Mouse (Mus musculus) liver, embryonic 16.5 days (tissue): ENCODE measurements around the gene Prkca. TPM values are rescaled to one million over a fixed set of nuclear protein-coding genes. Genes with fewer than 3 reads are reported as not detected.

ENCODE experiments used
- ATAC-seq: fragments of 200-750 bp; cut with Nextera tagmentation; 2 replicates; pipeline ENCODE4 v1.8.0; 2017; ENCODE audit warnings: low read depth, mild to moderate bottlenecking, moderate number of reproducible peaks, moderate library complexity
- H3K27ac ChIP-seq: fragments of 300-500 bp; sonication (generic); 2 replicates; pipeline ENCODE4 v1.5.1; 2014; ENCODE audit warnings: mild to moderate bottlenecking, low read length
- H3K27me3 ChIP-seq: fragments of 300-500 bp; sonication (generic); 2 replicates; pipeline ENCODE4 v1.6.1; 2014; ENCODE audit warnings: low read depth, low read length, mixed read lengths; ENCODE audit not compliant: control insufficient read depth, insufficient read depth
- H3K36me3 ChIP-seq: fragments of 300-500 bp; sonication (generic); 2 replicates; pipeline ENCODE4 v1.6.1; 2014; ENCODE audit warnings: mild to moderate bottlenecking; ENCODE audit not compliant: control insufficient read depth, insufficient read depth
- H3K4me1 ChIP-seq: fragments of 300-500 bp; sonication (generic); 2 replicates; pipeline ENCODE4 v1.6.1; 2014; ENCODE audit warnings: low read depth, low read length, mixed read lengths; ENCODE audit not compliant: control insufficient read depth
- H3K4me2 ChIP-seq: fragments of 300-500 bp; sonication (generic); 2 replicates; pipeline ENCODE4 v1.6.1; 2014; ENCODE audit warnings: low read depth, low read length, mixed read lengths
- H3K4me3 ChIP-seq: fragments of 300-500 bp; sonication (generic); 2 replicates; pipeline ENCODE4 v1.5.1; 2014; ENCODE audit warnings: low read depth, mild to moderate bottlenecking, low read length
- H3K9ac ChIP-seq: fragments of 300-500 bp; sonication (generic); 2 replicates; pipeline ENCODE4 v1.6.1; 2014; ENCODE audit warnings: low read depth, low read length
- H3K9me3 ChIP-seq: fragments of 300-500 bp; sonication (generic); replicated peaks from 2 replicates; pipeline ENCODE4 v1.6.1; 2016; ENCODE audit warnings: low read length; ENCODE audit not compliant: control insufficient read depth
- WGBS: fragments of 180-500 bp; shearing (Covaris S2); extraction: QIAGEN DNeasy Blood & Tissue Kit; methylation state at CpG from one replicate; pipeline ENCODE4 v1.1.7; 2014; ENCODE audit not compliant: insufficient replicate concordance; 5-methylcytosine and 5-hydroxymethylcytosine counted together
- polyA plus RNA-seq: library from polyadenylated mRNA; unstranded; fragments of >200 nt; fragmentation: Nextera tagmentation; extraction: Ambion mirVana; gene quantifications from 2 replicates; pipeline ENCODE4 v1.2.1, GENCODE M21; 2015

Prkca gene
- polyA plus RNA-seq, 1 experiment from 2014 or later: 3.4 TPM

GRCm38 (mm10) chr11:108071230-108071629 lies 272.5 kb downstream of the Prkca start:
- 57% methylated on average over 6 of the region's 6 CpGs for WGBS
- H3K4me2 ChIP-seq: no peak overlapping the region
- ATAC-seq: no peak
- H3K27me3 ChIP-seq: no peaks in the 10 kb centered on the region
- no peak overlapping the region for H3K4me3 ChIP-seq
- no peaks in the 10 kb centered on the region for H3K9me3 ChIP-seq
- no peak overlapping the region for H3K9ac ChIP-seq
- H3K4me1 ChIP-seq: no peaks in the 10 kb centered on the region
- H3K36me3 ChIP-seq: no peaks in the 10 kb centered on the region
- no peak overlapping the region for H3K27ac ChIP-seq

- H3K27ac ChIP-seq: no peak overlapping the region
- 67% methylated on average over 6 of the region's 6 CpGs for WGBS
- no peaks in the 10 kb centered on the region for H3K36me3 ChIP-seq
- no peaks in the 10 kb centered on the region for H3K27me3 ChIP-seq
- no peak overlapping the region for H3K4me3 ChIP-seq
- H3K9me3 ChIP-seq: no peaks in the 10 kb centered on the region
- H3K4me2 ChIP-seq: no peak overlapping the region
- ATAC-seq: no peak
- H3K4me1 ChIP-seq: no peaks in the 10 kb centered on the region
- no peak overlapping the region for H3K9ac ChIP-seq
Observed at GRCm38 (mm10) chr11:108070038-108070437, 273.7 kb downstream of the Prkca start.

GRCm38 (mm10) chr11:108068430-108068829 lies 275.3 kb downstream of the Prkca start:
- Histone ChIP-seq H3K27ac (no peak overlapping the region), H3K4me1 (no peaks in the 10 kb centered on the region), H3K4me2 (no peak overlapping the region), H3K4me3 (no peak overlapping the region), H3K27me3 (no peaks in the 10 kb centered on the region), H3K9me3 (no peaks in the 10 kb centered on the region), H3K9ac (no peak overlapping the region), H3K36me3 (no peaks in the 10 kb centered on the region)
- no peak for ATAC-seq
- WGBS: 45% methylated on average over 5 of the region's 5 CpGs

- no peak overlapping the region for H3K4me2 ChIP-seq
- H3K4me1 ChIP-seq: no peaks in the 10 kb centered on the region
- H3K27me3 ChIP-seq: no peaks in the 10 kb centered on the region
- H3K36me3 ChIP-seq: no peaks in the 10 kb centered on the region
- H3K9ac ChIP-seq: no peak overlapping the region
- H3K4me3 ChIP-seq: no peak overlapping the region
- no peaks in the 10 kb centered on the region for H3K9me3 ChIP-seq
- no peak for ATAC-seq
- WGBS: 63% methylated on average over 7 of the region's 7 CpGs
- no peak overlapping the region for H3K27ac ChIP-seq
Observed at GRCm38 (mm10) chr11:108067161-108067560, 276.6 kb downstream of the Prkca start.

- WGBS: 49% methylated on average over 3 of the region's 3 CpGs
- Histone ChIP-seq H3K36me3 (no peaks in the 10 kb centered on the region), H3K4me3 (no peak overlapping the region), H3K27ac (no peak overlapping the region), H3K27me3 (no peaks in the 10 kb centered on the region), H3K4me1 (no peaks in the 10 kb centered on the region), H3K9ac (no peak overlapping the region), H3K9me3 (no peaks in the 10 kb centered on the region), H3K4me2 (no peak overlapping the region)
- ATAC-seq: no peak
Observed at GRCm38 (mm10) chr11:108064401-108064800, 279.3 kb downstream of the Prkca start.

- no peak overlapping the region for H3K4me3 ChIP-seq
- no peaks in the 10 kb centered on the region for H3K36me3 ChIP-seq
- H3K4me1 ChIP-seq: no peaks in the 10 kb centered on the region
- H3K27me3 ChIP-seq: no peaks in the 10 kb centered on the region
- no peaks in the 10 kb centered on the region for H3K9me3 ChIP-seq
- H3K27ac ChIP-seq: no peak overlapping the region
- no peak overlapping the region for H3K9ac ChIP-seq
- H3K4me2 ChIP-seq: no peak overlapping the region
- 64% methylated on average over 8 of the region's 8 CpGs for WGBS
- no peak for ATAC-seq
Observed at GRCm38 (mm10) chr11:108063096-108063495, 280.6 kb downstream of the Prkca start.

GRCm38 (mm10) chr11:108061571-108062479 lies 281.9 kb downstream of the Prkca start:
- H3K9ac ChIP-seq: no peak overlapping the region
- no peaks in the 10 kb centered on the region for H3K27me3 ChIP-seq
- no peak for ATAC-seq
- WGBS: 73% methylated on average over 17 of the region's 17 CpGs
- H3K4me1 ChIP-seq: no peaks in the 10 kb centered on the region
- H3K4me2 ChIP-seq: no peak overlapping the region
- H3K27ac ChIP-seq: no peak overlapping the region
- no peak overlapping the region for H3K4me3 ChIP-seq
- H3K9me3 ChIP-seq: no peaks in the 10 kb centered on the region
- no peaks in the 10 kb centered on the region for H3K36me3 ChIP-seq

DNA sequence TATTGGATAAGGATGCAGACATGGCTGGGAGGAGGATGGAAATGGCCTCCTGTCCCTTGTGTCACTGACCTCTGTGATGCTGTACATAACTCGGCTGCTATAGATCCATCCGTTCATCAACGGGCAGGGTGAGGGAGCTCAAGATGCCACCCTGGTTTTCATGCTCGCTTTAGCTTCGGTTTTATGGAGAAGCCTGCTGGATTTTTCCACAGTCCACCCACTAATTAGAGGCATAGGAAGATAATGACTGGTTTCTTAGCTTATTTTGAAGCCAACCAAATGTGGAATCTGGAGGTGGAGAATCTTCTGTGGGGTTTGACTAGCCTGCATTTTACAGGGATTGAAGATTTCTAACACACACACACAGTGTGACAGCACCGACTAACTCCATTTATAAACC lies 286.6 kb downstream of the Prkca start:
- WGBS: 67% methylated on average over 6 of the region's 6 CpGs
- no peak for ATAC-seq
- H3K27ac ChIP-seq: no peak overlapping the region
- no peak overlapping the region for H3K4me3 ChIP-seq
- no peak overlapping the region for H3K9ac ChIP-seq
- H3K36me3 ChIP-seq: no peaks in the 10 kb centered on the region
- no peaks in the 10 kb centered on the region for H3K4me1 ChIP-seq
- no peaks in the 10 kb centered on the region for H3K9me3 ChIP-seq
- no peaks in the 10 kb centered on the region for H3K27me3 ChIP-seq
- no peak overlapping the region for H3K4me2 ChIP-seq

DNA sequence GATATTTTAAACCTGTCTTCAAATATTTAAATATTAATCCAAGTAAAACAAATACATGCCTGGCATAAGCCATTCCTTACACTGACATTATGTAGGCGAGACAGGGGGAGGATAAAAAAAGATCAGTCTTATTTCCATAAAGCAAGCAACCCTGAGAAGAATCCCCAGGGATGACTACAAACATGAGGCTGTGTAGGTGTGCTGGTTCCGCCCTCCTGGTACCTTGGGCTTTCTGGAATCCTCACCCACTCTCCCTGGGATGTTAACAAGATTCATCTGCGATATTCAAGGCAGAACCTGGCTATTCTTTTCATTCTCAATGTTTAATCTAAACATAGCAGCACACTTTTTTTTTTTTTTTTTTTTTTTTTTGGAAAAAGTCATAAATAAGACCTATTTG lies 289.1 kb downstream of the Prkca start:
- no peak for ATAC-seq
- Histone ChIP-seq H3K4me1 (no peaks in the 10 kb centered on the region), H3K36me3 (no peaks in the 10 kb centered on the region), H3K4me3 (no peak overlapping the region), H3K9me3 (no peaks in the 10 kb centered on the region), H3K27ac (no peak overlapping the region), H3K27me3 (no peaks in the 10 kb centered on the region), H3K4me2 (no peak overlapping the region), H3K9ac (no peak overlapping the region)
- 59% methylated on average over 3 of the region's 3 CpGs for WGBS
